Mouse (Mus musculus) gastrocnemius, postnatal 14 days (tissue): ENCODE results near the gene Ccdc183. TPM values are rescaled to one million over a fixed set of nuclear protein-coding genes. Genes with fewer than 3 reads are reported as not detected.

Source experiments
- DNase-seq: peaks from one replicate; pipeline ENCODE4 v3.0.0; 2021; ENCODE audit warnings: mixed read lengths
- intact Hi-C: fragments of 180-260 bp; cut with DNase I; formaldehyde crosslinking; loops from one replicate; pipeline ENCODE4 v1.15.1; 2025; ENCODE audit warnings: low total_unique reads
- long read RNA-seq, 2 experiments: library from polyadenylated mRNA; stranded (forward); transcript quantifications; one replicate each; pipeline ENCODE4 v2.0.0; 2021
- total RNA-seq, 2 experiments: library from RNA; stranded (reverse); gene quantifications; 2 replicates each; pipeline ENCODE4 v1.2.3; 2021

Gene Ccdc183
- not detected for total RNA-seq
- long read RNA-seq, experiment 1, result 0 reads
- long read RNA-seq, experiment 2, result 0 reads

DNA sequence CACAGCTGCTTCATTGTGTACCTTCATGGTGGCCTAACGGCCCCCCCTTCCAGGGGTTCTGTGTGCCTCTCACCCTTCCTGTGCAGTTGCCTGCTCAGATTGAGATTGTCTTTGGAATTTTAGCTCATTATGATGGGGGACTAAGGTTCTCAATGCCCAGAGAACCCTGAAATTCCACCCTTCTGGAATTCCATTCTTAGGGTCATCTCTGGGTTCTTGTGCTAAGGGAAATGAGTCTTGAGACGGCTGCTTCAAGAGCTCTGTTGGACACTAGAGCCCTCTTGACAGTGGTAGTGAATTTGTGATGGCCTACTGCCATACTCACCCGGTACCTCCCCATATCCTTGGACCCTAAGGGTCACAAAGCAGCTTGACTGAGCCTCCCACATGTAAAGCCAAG lies at the start of gene Ccdc183:
Gene Ccdc183, minus strand, starts transcription at position 101 of the 400 bp plus-strand sequence.
- no peak for DNase-seq
- intact Hi-C loops, result no loop called here

DNA sequence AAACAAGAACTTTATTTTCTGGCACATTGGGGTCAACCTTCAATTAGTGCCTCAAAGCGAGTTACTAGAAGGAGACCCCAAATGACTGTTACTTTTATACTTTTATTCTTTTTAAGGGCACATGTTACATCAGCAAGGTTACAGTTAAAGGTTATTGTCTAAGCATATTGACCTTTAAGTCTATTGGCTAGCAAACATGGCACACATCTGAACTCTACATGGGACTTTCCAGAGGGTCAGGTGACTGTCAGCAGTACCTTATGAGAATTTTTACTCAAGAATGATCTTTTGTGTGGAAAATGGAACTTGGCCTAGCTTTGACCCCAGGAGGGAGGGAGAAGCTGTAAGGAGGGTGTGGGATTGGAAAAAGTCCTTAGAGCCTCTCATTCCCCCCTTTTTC lies 49.0 kb upstream of the Ccdc183 start:
- intact Hi-C loops, result no loop called here
- DNase-seq, result no peak

DNA sequence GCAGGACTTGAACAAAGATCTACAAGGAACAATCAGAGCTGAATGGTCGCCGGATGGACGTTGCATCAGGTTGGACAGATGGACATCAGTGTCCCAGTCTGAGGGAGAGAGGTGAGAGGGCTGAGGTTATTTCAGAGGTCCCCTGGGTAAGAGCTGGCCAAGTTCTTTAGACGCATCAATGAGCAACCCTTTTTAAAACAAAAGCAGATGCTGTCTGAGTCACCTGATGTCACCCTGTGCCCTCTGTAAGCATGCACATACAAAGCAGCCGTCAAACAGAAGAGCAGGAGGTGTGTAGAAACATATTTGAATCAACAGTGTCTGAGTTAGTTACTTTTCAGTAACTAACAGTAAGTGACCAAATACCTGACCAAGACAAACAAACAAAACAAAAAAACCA lies 46.6 kb upstream of the Ccdc183 start:
- no peak for DNase-seq
- intact Hi-C loops, result no loop called here

DNA sequence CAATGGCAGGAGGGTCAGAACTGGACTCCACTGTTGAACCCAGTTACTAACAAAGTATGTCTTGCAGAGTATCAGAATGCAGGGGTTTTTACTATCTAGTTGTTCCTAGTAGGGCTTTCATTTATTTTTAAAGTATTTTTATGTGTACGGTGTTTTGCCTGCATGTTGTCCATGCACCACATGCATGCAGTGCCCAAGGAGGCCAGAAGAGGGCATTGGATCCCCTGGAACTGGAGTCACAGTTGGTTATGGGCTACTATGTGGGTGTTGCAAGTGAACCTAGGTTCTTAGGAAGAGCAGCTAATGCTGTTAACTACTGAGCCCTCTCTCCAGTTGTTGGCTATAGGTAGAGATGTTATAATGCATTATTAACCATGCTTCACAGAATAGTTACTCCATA lies 46.0 kb upstream of the Ccdc183 start:
- DNase-seq, result peak; percentile 50
- intact Hi-C loops, result no loop called here

DNA sequence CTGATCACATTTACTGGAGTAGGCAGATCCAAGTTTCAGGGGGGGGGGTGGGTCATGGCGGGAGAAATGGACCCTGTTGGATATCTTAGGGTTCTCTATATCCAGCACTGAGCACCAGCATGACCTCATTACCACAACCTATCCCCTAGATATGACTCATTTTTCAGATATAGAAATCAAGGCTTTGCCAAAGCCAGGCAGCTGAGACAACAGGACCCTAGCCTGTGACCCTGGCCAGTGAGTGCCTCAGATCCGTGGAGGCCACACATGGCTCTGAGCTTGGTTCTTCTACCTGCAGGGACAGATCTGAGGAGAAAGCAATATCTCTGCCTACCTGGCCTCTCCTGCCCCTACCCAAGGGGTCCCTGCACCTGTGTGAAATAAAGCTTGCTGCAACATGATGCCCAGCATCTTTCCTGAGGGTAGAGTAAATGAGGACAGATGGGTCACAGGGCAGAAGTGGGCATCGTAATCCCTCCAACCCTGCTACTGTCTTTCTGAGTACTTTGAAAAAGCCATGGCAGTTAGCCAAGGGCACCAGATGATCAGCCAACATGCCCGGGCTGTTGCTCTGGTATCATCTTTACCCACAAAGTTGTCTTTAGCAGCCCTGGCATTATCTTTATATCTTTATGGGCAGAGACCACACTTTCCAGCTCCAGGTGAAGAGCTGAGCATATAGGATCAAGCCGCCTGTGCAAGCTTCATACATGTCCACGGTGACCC lies 43.9 kb upstream of the Ccdc183 start:
- DNase-seq, result no peak
- intact Hi-C loops, result no loop called here

DNA sequence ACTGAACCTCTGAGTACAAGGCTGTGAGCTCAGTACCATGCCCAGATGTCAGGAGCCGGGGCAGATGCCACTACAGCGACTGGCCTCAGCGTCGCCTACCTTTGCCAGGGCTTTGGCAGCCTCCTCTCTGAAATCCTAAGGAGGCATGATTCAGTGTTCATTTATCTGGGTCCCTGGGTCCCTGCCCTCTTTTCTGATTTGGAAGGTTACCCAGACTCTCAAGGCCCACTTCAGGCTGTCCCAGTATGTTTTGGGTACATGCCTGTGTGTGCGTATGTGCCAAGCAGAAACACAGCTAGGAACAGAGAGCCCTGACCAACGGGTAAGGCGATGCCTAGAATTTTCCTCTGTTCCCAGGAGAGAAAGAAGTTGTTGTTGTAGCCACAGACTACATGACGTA lies 42.8 kb upstream of the Ccdc183 start:
- intact Hi-C loops, result no loop called here
- DNase-seq, result no peak

DNA sequence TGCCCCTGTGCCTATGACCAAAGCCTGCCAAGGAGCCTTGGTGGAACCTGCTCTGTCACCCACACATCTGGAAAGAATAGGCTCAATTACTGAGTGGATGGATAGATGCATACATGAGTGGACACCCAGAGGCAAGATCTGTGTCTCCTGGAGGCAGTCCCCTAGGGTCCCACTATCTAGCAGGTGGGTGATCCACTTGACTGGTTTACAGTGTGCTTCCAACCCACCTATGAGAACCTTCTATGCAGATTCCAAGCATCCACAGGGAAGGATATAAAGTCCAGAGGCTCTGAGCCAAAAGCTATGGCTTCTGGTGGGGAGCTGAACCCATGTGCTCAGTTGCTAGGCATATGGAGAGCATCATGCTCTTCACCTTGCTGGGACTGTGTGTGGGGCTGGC lies 40.2 kb upstream of the Ccdc183 start, which contains the start of gene Lcn5:
Gene Lcn5, plus strand, starts transcription at position 301 of the 400 bp plus-strand sequence.
- DNase-seq, result no peak
- intact Hi-C loops, result no loop called here

DNA sequence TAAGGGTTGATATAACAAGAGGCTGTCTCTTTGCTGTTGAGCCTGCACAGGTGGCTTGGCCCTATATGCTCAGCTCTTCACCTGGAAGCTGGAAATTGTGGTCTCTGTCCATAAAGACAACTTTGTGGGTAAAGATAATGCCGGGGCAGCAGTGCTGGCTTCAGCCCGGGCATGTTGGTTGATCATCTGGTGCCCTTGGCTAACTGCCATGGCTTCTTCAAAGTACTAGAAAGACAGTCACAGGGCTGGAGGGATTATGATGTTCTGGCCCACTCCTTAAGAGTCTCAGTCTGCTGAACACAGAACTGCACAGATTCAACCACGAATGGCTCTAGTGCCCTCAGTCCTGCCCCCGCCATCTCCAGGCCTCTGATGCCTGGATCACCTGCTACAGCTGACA lies 39.8 kb upstream of the Ccdc183 start:
- intact Hi-C loops, result no loop called here

DNA sequence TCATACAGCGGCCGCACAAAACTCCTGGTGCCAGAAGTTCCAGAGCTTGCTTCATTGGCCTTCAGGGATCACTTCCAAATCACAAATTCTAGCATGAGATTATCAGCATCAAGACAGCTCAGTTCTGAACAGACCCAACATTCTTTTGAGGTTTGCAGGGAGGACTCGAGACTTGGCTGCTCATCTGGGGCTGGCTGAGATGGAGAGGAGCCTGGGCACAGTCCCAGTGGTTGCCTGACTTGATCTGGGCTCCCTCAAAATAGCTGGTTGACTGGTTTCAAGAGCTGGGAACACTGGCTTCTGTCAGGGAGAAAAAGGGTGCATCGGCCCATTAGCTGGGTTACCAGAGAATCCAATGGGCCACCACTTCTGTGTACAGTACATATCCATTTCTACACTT lies 39.2 kb upstream of the Ccdc183 start:
- intact Hi-C loops, result no loop called here
- DNase-seq, result peak; percentile 38

More for the DNA sequence above, 39.8 kb upstream of the Ccdc183 start:
- no peak for DNase-seq

DNA sequence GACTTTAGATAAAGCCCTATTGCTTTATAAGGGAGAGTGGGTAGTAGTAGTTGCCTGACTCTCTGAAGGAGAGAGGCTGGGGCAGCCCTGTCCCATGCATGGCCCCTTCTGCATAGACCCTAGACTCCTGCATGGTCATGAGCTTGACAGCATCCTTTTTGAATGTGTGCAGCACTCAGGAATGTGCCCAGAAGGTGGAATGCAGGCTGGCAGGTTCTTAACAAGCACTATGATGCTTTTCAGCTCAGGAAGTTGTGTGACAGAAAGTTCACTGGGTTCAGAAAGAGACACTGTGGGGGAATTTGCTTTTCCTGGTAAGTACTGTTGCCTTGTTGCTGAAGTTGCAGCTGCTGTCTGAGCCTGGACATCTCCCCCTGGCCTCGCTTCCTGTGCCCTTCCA lies 37.0 kb upstream of the Ccdc183 start:
- intact Hi-C loops, result no loop called here
- DNase-seq, result no peak

DNA sequence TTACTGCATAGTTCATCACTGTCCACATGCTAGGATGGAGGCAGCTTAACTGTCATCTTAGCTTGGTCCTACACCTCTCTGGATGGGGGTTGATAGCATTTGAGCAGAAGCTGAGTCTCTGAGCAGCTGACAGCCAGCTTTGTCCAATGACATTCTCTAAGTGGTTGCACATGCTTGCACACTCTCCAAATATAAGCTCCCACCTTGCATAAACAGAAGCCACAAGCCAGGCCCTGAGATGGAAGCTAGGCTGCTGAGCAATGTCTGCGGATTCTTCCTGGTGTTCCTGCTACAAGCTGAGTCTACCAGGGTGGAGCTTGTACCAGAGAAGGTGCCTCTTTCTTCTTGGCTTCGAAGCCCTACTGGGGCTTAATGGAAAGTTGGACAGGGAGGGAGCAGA lies 35.4 kb upstream of the Ccdc183 start, which contains the start of gene Lcn8:
Gene Lcn8, plus strand, starts transcription at position 219 of the 400 bp plus-strand sequence.
- DNase-seq, result no peak

DNA sequence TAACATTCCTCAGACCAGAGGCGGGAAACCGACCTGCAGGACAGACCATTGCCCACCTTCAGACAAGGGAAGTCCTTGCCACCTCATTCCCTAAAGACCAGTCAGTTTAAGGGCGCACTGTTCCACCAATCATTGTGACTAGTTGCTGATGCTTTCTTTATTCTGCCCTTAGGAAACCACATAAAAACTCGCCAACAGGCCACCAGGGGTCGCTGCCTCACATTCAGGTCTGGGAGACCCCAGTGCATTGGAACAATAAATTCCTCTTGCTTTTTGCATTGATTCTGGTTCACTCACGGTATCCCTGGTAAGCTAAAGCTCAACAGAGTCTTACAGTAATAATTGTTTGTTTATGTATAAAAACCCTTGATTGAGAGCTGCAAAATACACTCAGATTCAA lies 22.4 kb upstream of the Ccdc183 start:
- DNase-seq, result no peak
- intact Hi-C loops, result loop anchor here (10.0 kb wide), 1 partner anchor 55 kb away; no protein-coding TSS in a partner anchor

More for the DNA sequence above, 35.4 kb upstream of the Ccdc183 start, which contains the start of gene Lcn8:
- intact Hi-C loops, result no loop called here

DNA sequence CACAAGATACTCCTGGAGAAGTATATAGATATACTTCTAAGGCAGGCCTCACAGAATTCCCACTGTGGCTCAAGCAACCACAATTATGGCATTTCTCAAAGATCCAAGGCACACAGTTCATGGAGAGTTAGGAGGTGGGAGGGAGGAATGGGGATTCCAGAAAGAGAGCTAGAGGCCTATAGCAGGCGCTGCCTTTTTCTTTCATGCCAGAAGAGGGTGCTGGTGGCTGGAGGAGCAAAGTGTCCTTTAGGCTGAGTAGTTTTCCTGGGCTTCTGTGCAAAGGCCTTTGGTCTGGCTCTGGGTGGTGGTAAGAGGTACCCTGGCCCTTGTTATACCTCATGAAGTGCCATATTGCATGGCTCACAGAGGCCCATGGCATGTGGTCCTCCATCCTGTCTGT lies 16.6 kb upstream of the Ccdc183 start:
- DNase-seq, result no peak
- intact Hi-C loops, result loop anchor here (10.0 kb wide), 1 partner anchor 61 kb away; no protein-coding TSS in a partner anchor

DNA sequence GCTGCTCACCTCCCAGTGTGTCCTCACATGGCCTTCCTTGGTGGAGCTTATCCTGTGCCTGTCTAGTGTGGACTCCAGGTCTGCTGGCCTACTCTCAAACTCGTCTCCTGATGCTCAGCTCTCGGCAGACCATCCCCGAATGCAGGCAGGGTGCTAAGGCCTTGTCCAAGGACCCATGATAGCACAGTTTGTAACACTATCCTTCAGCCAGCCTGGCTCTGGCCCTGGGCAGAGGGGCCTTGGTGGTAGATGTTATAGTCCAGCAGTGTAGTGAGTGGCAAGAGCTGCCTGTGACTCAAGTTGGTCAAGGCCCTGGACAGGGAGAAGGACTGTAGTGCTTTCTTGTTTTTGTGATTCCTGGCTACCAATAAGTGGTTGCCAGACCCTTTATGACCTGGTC lies 16.1 kb upstream of the Ccdc183 start:
- intact Hi-C loops, result loop anchor here (10.0 kb wide), 1 partner anchor 61 kb away; no protein-coding TSS in a partner anchor

DNA sequence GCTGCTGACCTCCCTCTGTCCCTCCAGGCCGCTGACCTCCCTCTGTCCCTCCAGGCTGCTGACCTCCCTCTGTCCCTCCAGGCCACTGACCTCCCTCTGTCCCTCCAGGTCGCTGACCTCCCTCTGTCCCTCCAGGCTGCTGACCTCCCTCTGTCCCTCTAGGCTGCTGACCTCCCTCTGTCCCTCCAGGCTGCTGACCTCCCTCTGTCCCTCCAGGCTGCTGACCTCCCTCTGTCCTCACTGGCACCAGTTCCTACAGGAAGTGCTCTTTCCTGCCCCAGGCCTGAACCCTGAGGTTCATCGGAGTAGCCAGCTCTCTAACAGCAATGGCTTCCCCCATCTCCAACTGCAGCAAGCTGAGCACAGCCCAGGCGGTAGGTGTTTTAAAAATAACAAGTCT lies 11.3 kb upstream of the Ccdc183 start:
- no peak for DNase-seq
- intact Hi-C loops, result no loop called here

More for the DNA sequence above, 16.1 kb upstream of the Ccdc183 start:
- no peak for DNase-seq

DNA sequence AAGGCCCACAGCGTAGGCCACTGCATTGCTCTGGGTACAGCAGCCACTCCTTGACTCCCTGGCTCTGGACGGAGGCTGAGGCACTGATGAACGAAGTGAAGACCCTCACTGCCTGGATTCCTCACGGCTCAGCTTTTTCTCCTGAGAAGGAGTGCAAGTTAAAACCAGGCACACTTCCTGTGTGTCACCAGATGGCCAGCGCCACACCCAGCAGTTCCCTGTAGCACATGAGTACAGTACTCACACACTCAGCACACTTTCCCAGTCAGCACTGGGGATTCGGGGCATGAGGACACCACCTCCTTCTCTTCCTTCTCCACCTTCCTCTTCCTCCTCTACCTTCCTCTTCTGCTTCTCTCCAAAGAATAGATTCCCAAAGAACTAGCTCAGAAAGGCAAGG lies 10.3 kb upstream of the Ccdc183 start, which contains the start of gene Fcna:
Gene Fcna, minus strand, starts transcription at position 220 of the 400 bp plus-strand sequence.
- no peak for DNase-seq
- intact Hi-C loops, result no loop called here

DNA sequence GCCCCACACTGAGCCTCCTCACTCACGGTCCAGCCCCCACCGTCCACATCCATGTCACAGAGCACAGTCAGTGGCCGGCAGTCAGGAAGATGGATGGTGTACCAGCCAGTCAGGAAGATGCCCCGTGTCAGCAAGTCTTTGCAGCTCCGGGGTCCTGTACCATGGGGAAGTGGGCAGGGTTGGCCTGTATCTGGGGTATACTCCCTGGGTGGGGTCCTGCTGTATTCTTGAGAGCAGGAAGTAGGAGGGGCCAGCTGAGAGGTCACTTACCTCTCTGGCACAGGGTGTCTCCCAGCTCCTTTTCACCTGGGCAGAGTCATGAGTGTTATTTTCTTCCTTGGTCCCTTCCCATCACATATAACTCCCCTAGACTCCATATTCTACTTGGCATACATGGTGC lies 8.5 kb upstream of the Ccdc183 start:
- no peak for DNase-seq
- intact Hi-C loops, result no loop called here

DNA sequence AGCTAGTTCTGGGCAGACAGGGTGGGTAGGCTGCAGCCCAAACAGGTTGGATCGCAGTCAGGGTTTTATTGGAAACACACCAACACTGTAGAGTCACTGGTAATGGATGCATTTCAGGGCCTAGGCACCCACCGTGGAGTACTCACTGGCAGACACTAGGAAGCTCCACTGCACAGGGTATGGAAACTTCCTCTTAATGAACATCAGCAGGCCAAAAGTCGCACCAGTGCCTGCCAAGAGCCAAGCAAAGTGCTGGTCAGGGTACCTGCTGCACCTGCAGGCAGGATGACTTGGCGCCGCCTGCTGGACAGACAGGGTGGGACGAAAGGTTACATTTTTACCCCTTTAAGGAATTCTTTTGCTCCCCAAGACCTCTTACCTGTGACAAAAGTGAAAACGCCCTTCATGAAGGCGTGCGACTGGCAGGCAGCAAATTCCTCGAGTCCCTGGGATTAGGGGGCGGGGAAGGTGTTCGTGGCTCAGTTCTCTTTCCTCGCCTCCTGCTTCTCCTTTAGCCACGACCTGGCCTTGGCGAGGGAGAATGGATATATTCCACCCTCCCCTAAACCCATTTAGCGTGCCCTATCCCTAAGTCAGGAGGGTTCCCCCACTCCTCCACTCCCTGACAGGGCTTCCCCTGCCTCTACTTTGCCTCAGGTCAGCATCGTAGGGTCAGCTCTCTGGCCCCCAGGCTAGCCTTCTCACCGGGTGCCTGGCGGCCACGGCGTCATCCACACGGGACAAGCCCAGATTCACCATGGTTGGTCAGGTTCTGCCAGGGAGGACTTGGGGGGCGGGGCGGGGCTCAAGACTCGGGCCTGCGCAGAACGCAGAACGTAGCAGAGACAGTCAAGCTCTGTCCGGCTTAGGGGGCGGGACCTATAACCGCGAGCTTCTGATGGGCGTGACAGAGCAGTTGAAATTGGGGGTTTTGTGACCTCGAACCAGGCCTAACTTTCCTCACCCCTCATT lies 4.0 kb upstream of the Ccdc183 start, which contains the start of gene Tmem141:
Gene Tmem141, minus strand, starts transcription at position 777 of the 972 bp plus-strand sequence.
- peak; percentile 89 for DNase-seq
- intact Hi-C loops, result no loop called here

DNA sequence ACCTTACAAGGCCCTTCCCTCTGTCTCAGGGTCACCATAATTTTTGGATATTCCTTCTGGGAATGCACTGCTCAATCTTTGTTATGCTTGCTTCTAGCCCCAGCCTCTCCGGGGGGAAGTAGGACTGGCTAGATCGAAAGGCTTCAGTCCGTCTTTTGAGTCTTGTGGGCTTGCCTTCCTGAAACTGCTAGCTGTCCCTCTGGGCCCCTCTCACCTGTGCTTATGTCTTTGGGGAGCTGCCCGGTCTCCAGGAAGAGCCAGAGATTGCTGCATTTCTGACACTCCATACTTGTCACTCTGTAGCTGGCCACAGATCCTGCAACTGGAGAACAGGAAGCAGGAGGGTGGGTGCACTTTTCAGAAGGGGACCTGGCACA lies 3.4 kb upstream of the Ccdc183 start:
- intact Hi-C loops, result no loop called here

DNA sequence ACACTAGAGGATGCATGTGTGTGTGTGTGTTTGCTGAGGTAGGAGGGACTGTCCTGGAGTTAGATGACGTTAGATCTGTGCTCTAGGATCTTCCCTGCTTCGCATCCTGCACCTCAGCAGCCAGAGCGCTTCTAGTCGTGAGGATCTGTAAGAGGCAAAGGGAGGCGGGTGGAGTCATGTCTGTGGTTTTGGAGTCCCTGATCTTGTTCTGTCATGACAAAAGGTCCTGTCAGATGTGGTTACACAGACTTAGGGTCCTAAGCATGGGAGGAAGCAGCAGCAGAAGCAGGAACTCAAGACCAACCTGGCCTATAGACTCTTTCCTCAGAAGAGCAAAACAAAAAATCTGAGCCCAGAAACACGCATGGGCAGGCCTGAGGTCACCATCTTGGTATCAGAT lies 2.9 kb upstream of the Ccdc183 start:
- intact Hi-C loops, result no loop called here
- no peak for DNase-seq

More for the DNA sequence above, 3.4 kb upstream of the Ccdc183 start:
- no peak for DNase-seq
